In genomic region chr8:74688342-74688741, GRCm38 (mm10) we compare ENCODE assay signal across 26 mouse cellular contexts.
A peak's percentile ranks its signal among the peaks of the same experiment; 100 is the strongest.
DNase-seq lines count a peak whose midpoint lies in the region; ATAC-seq lines count a peak whose summit lies in the region.
"Had no signal": no experiment of that assay in that cellular context is flagged by ENCODE, and none has a peak within 500 bp of the region (broad histone marks: within the 10 kb centered on the region; RNA-seq: fewer than 3 reads in every experiment).

No protein-coding gene starts in this region.

- H3K9me3 ChIP-seq in hindbrain, embryonic 11.5 days (ENCODE audit: control insufficient read depth, low read length) = no peaks in the 10 kb centered on the region
- no peaks in the 10 kb centered on the region for H3K9me3 ChIP-seq in hindbrain, embryonic 13.5 days
- H3K9me3 ChIP-seq in midbrain, embryonic 13.5 days = no peaks in the 10 kb centered on the region
- no peaks in the 10 kb centered on the region for H3K9me3 ChIP-seq in midbrain, embryonic 10.5 days (replicated peaks)
- H3K9me3 ChIP-seq: embryonic facial prominence, embryonic 13.5 days; heart, embryonic 15.5 days; limb, embryonic 12.5 days; liver, embryonic 15.5 days had no signal

- no peaks in the 10 kb centered on the region for H3K27me3 ChIP-seq in hindbrain, embryonic 11.5 days (ENCODE audit: control insufficient read depth, insufficient read depth, low read length)
- H3K27me3 ChIP-seq in hindbrain, embryonic 13.5 days = no peaks in the 10 kb centered on the region
- no peaks in the 10 kb centered on the region for H3K27me3 ChIP-seq in midbrain, embryonic 13.5 days
- H3K27me3 ChIP-seq in midbrain, embryonic 10.5 days (ENCODE audit: low read depth, poor library complexity, severe bottlenecking) = no peaks in the 10 kb centered on the region
- H3K27me3 ChIP-seq: embryonic facial prominence, embryonic 13.5 days; heart, embryonic 15.5 days; limb, embryonic 12.5 days; liver, embryonic 15.5 days had no signal

- H3K9ac ChIP-seq in hindbrain, embryonic 11.5 days (ENCODE audit: low read depth, low read length) = no peak overlapping the region
- H3K9ac ChIP-seq in hindbrain, embryonic 13.5 days = no peak overlapping the region
- no peak overlapping the region for H3K9ac ChIP-seq in midbrain, embryonic 13.5 days (replicated peaks)
- H3K9ac ChIP-seq: embryonic facial prominence, embryonic 13.5 days; heart, embryonic 15.5 days; limb, embryonic 12.5 days; liver, embryonic 15.5 days; lung, embryonic 14.5 days had no signal

- no peak overlapping the region for H3K4me2 ChIP-seq in hindbrain, embryonic 11.5 days (replicated peaks; ENCODE audit: low read depth, low read length)
- no peak overlapping the region for H3K4me2 ChIP-seq in hindbrain, embryonic 13.5 days
- H3K4me2 ChIP-seq in midbrain, embryonic 13.5 days (replicated peaks) = no peak overlapping the region
- H3K4me2 ChIP-seq: embryonic facial prominence, embryonic 13.5 days; heart, embryonic 15.5 days; limb, embryonic 12.5 days; liver, embryonic 15.5 days; lung, embryonic 14.5 days had no signal

- DNase-seq in hindbrain, embryonic 11.5 days (ENCODE audit: low spot score) = peak; percentile 6
- no peak for DNase-seq in midbrain, embryonic 10.5 days (ENCODE audit: low spot score)
- peak; percentile 21 for DNase-seq in embryo, embryonic 10.5 days (ENCODE audit: low spot score)
- DNase-seq in kidney, adult 8-10 months = no peak
- DNase-seq in layer of hippocampus, adult 11-12 months (ENCODE audit: low spot score) = no peak
- DNase-seq: adrenal gland, adult 2 months; adrenal gland, postnatal 36 days; cerebellum, adult 2 months; cerebellum, postnatal 14 days; gastrocnemius, postnatal 14 days; kidney, adult 9 months; kidney, postnatal 10 days; lung, embryonic 14.5 days; lung, postnatal 14 days; retina, postnatal 1 day; right cerebral cortex, postnatal 14 days; thymus, postnatal 4 days had no signal

- no peak overlapping the region for H3K4me3 ChIP-seq in hindbrain, embryonic 11.5 days (ENCODE audit: low read depth, low read length)
- no peak overlapping the region for H3K4me3 ChIP-seq in hindbrain, embryonic 13.5 days
- no peak overlapping the region for H3K4me3 ChIP-seq in midbrain, embryonic 13.5 days (replicated peaks)
- no peak overlapping the region for H3K4me3 ChIP-seq in midbrain, embryonic 10.5 days
- H3K4me3 ChIP-seq: embryonic facial prominence, embryonic 13.5 days; heart, embryonic 15.5 days; limb, embryonic 12.5 days; liver, embryonic 15.5 days had no signal

- ATAC-seq in hindbrain, embryonic 11.5 days (ENCODE audit: low FRiP score) = peak; percentile 62
- no peak for ATAC-seq in hindbrain, embryonic 13.5 days (ENCODE audit: low FRiP score)
- ATAC-seq in midbrain, embryonic 13.5 days = 0 out of 2 replicates have a peak, but pooled peaks have one; percentile 27
- ATAC-seq: activated CD4-positive, CD25-positive, alpha-beta regulatory T cell, adult 4 months; CD4-positive, CD25-positive, alpha-beta regulatory T cell, adult 4 months; intestine, embryonic 16.5 days had no signal

- H3K36me3 ChIP-seq in hindbrain, embryonic 11.5 days (ENCODE audit: control insufficient read depth, insufficient read depth, low read length) = no peaks in the 10 kb centered on the region
- no peaks in the 10 kb centered on the region for H3K36me3 ChIP-seq in hindbrain, embryonic 13.5 days
- H3K36me3 ChIP-seq in midbrain, embryonic 13.5 days = no peaks in the 10 kb centered on the region
- H3K36me3 ChIP-seq in midbrain, embryonic 10.5 days = no peaks in the 10 kb centered on the region
- H3K36me3 ChIP-seq: embryonic facial prominence, embryonic 13.5 days; heart, embryonic 15.5 days; limb, embryonic 12.5 days; liver, embryonic 15.5 days had no signal

- H3K4me1 ChIP-seq in hindbrain, embryonic 11.5 days (replicated peaks; ENCODE audit: control insufficient read depth, insufficient read depth, low read length) = no peaks in the 10 kb centered on the region
- no peaks in the 10 kb centered on the region; the same call in 1 of the 2 replicates for H3K4me1 ChIP-seq in hindbrain, embryonic 13.5 days (replicated peaks)
- H3K4me1 ChIP-seq in midbrain, embryonic 13.5 days (replicated peaks) = no peaks in the 10 kb centered on the region; the same call in 1 of the 2 replicates
- peaks cover 9% of the 10 kb centered on the region for H3K4me1 ChIP-seq in midbrain, embryonic 10.5 days
- H3K4me1 ChIP-seq: embryonic facial prominence, embryonic 13.5 days; heart, embryonic 15.5 days; limb, embryonic 12.5 days; liver, embryonic 15.5 days had no signal

- H3K27ac ChIP-seq in hindbrain, embryonic 11.5 days (ENCODE audit: low read depth, low read length) = no peak overlapping the region
- H3K27ac ChIP-seq in hindbrain, embryonic 13.5 days = no peak overlapping the region
- no peak overlapping the region for H3K27ac ChIP-seq in midbrain, embryonic 13.5 days
- H3K27ac ChIP-seq in midbrain, embryonic 10.5 days (replicated peaks) = no peak overlapping the region
- H3K27ac ChIP-seq: embryonic facial prominence, embryonic 13.5 days; heart, embryonic 15.5 days; limb, embryonic 12.5 days; liver, embryonic 15.5 days had no signal

Comparison
In these comparisons a context has a peak if more than half of its experiments do, and no peak if none do; other contexts are left out.
1. DNase-seq: peak in hindbrain, embryonic 11.5 days (single experiment) and embryo, embryonic 10.5 days (single experiment); none in midbrain, embryonic 10.5 days (single experiment), kidney, adult 8-10 months (0 of 2) and layer of hippocampus, adult 11-12 months (single experiment).